Mouse (Mus musculus) layer of hippocampus, adult 9-11 months (tissue): ENCODE data around the gene Gm20683.
A peak's percentile ranks its signal among the peaks of the same experiment; 100 is the strongest.
"Not testable (repeated sequence)": the region's sequence is repeated elsewhere in the genome, so short reads cannot be mapped to it uniquely, and the experiment has no call there.

Source experiments
- DNase-seq: peaks from one replicate; pipeline ENCODE4 v3.0.0; 2022

Gene Gm20683

DNA sequence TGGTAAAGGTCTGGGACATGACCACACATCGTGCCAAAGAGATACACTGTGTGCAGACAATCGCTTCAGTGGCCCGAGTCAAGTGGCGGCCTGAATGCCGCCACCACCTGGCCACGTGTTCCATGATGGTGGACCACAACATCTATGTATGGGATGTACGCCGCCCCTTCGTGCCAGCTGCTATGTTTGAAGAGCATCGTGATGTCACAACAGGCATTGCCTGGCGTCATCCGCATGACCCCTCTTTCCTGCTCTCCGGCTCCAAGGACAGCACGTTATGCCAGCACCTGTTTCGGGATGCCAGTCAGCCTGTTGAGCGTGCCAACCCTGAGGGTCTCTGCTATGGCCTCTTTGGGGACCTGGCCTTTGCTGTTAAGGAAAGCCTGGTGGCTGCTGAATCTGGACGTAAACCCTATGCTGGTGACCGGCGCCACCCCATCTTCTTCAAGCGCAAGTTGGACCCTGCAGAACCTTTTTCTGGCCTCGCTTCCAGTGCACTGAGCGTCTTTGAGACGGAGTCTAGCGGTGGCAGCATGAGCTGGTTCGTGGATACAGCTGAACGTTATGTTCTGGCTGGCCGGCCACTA is 15.5 kb downstream of the Gm20683 start:
- DNase-seq: no peak

DNA sequence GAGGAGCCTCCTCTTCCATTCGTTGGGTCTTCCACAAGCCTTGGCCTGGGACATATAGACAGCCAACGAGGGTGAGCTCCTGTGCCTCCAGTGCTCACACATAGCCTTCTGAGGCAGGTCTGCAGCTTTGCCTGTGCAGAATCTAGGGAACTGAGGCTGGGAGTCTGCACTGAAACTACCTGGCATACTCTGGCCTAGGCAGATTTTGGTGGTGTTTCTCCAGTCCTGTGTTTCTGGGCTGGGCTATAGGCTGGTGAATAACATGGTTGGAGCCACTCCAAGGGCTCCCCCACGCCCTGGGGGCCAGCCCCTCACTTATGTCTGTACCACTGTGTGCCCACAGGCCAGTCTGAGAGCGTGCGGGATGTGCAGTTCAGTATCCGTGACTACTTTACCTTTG is 16.3 kb downstream of the Gm20683 start:
- DNase-seq: no peak

DNA sequence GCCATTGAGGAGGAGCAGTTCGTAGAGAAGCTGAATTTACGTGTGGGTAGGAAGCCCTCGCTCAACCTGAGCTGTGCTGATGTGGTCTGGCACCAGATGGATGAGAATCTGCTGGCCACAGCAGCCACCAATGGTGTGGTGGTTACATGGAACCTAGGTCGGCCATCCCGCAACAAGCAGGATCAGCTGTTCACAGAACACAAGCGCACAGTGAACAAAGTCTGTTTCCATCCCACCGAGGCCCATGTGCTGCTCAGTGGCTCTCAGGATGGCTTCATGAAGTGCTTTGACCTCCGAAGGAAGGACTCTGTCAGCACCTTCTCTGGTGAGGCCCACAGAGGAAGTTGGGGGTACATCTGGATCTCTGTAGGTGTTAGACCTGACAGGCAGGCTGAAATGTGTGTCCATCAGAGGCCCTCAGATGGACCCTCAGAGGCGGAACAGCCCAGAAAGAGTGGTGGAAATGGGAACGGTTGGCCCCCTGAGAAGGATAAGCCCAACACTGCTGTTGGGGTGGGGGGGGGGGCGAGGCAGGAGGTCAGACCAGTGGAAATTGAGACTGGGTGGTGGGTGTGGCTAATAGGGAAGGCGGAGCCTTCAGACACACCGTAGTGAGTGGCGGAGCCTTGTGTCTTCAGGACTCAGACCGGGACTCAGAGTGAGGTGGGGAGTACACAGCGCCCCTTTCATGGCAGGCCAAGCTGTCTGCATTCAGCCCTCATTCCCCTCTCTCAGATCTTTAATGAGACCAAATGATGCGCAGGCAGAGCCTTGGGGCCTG is 17.0 kb downstream of the Gm20683 start:
- no peak for DNase-seq

DNA sequence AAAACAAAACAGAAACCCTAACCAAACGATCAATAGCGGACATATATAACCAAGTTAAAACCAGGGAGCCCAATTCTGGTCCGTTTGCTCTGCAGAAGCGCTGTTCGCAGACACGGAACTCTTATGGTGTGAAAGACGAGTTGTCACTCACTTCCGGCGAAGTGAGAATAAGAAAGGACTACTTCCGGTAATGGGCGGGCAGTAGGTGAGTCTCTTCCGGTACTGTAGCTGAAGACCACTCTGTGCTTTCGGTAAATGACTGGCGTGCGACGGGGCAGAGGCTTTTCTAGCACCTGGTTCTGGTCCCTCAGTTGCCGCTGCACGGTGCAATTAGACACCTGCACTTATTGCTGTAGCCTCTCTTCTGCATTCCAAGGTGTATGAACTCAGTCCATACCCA is 18.1 kb downstream of the Gm20683 start, which contains the start of gene Wdr24:
Gene Wdr24 (plus strand): TSS at position 176 of the 400 bp plus-strand sequence.
- peak; percentile 85 for DNase-seq

DNA sequence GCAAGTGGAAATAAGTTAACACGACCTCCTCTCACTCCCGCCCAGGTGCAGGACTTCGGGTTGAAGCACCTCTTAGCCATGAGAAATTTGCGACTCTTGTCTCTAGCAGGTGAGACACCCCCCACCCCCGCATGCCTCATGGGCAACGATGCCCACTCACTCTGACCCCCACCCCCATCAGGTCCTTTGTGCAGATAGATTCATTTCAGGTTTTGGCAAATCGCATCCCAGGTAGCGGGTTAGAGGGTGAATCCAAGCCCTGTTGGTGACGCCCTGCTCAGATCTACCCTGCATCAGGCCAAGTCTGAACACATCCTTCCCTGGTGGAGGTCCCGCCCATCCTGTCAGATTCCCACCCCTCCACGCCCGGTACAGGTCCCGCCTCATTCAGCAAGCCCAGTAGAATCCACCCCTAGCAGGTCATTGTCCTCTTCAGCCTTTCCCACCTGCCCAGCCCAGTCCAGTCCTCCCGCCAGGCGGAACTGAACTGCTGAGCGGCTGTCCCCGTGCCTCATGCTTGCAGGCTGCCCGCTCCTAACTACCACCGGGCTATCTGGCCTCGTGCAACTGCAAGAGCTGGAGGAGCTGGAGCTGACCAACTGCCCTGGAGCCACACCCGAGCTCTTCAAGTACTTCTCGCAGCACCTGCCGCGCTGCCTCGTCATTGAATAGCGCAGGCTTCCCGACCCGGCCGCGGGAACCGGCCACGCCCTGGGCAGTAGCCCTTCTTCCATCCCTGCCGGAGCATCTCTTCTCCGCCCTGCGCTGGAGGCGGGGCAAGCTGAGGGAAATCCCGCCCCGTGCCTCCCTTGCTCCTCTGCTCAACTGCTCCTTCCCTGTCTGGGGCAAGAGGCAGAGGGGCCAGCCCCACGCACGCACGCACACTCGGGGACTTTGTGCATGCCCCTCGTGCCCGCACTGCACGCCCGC is 22.4 kb downstream of the Gm20683 start:
- no peak for DNase-seq

DNA sequence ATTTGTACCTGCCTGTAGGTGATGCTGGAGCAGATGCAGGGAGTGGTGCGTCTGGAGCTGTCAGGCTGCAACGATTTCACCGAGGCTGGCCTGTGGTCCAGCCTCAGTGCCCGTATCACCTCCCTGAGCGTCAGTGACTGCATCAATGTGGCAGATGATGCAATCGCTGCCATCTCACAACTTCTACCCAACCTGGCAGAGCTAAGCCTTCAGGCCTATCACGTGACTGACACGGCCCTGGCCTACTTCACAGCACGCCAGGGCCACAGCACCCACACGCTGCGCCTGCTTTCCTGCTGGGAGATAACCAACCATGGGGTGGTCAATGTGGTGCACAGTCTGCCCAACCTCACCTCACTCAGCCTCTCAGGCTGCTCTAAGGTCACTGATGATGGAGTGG is 23.9 kb downstream of the Gm20683 start:
- no peak for DNase-seq

DNA sequence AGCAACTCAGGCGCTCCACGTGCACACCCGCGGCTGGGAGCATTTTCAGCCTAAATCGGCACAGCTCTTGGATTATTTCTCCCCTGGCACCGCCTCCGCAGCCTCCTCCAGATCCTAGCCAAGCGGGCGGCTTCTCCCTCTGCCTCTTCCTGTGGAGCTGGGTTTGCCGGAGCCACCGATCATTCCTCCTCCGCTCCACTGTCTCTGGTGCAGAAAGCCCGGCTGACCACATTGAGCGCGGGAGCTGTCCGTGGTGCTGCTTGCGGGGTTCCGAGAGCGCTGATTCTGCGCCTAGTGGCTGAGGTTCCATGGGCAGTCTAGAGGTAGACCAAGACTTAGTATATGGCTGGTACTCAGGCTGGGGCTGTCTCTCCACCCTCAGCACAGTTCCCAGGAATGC is 28.1 kb downstream of the Gm20683 start:
- DNase-seq: peak; percentile 89

DNA sequence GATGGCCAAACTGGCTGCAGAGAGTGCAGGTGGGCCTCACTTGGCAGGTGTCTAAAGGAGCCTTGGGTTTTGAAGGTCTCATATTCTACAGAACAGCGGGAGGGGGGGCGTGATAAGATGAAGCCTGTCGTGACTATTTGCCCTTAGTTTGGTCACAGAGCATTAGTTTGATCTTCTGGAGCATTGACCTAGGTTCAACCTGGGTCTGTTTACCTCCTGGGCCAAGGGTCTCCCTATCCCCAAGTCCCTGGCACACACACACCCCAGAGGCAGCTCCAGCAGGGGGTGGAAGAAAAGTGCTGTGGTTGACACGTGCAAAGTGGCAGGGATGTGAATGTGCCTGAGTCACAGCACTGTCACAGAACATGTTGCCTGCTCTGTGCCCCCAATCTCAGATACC is 30.7 kb downstream of the Gm20683 start:
- DNase-seq: no peak

DNA sequence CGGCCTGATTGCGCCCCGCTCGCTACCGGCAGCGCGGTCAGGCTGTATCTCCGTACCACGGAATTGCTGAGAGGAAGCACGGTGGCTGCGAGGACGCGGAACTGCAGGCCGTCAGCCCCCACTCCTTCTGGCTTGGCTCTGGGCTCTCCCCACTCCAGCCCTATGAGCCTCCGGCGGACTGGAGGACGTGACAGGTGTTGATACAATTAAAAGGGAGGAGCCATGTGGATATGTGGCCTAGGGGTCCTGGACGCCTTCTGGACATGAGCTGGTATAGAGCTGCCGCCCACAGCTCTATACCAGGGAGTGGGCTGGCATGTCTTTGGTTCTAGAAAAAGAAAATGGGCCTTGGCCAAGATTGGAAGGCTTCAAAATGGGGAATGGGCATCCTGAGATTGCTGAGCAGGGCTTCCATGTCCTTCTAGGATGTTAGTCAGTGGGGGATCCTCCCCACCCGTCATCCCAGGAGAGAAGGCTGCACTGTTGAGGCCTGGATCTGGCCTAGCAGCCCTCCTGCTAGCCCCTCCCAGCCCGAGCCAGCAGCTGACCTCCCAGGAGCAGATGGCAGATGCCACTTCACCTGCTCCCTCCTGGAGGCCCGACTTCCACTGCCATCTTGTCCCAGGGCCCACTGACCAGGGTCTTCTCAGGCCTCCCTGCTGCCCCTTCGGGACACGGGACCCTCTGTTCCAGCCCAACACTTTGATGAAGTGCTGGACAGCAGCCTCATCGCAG is 31.8 kb downstream of the Gm20683 start:
- DNase-seq: no peak

DNA sequence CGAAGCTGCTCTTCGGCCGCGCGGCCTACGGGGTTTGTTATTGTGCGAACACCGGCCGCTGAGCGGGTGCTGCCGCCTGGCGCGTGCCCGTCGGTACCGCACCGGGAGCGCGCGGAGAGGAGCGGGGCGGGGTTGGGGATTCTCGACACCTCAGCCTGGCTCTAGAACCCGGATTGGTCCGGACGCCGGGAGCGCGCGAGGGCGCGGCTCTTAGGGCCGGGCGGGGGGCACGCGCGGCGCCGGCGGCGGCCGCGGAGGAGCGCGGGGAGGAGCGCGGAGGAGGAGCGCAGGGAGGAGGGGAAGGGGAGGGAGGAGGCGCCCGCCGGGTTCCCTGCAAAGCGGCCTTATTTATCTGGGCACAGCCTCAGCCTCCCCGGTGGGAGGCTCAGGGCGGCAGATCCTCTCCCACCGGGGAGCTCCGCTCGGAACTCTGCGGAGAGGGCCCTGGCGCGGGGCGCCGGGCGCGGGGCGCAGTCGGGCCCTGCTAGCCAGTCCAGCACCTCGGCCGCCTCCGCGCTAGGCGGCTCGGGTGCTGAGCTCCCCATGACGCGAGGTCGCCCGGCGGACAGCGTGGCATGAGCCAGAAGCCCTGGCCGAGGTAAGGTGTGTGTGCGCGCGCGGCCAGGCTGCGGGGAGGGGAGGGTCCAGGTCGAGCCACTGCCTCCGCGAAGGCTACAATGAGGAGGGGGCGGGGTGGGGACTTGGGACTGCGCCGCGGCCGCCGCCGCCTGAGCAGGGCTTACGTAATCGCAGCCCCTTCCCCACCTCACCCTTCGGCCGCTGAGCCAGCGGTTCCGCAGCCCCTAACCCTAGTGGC is 32.6 kb downstream of the Gm20683 start, which contains the start of gene Fbxl16:
Gene Fbxl16 (plus strand): TSS at position 297 of the 817 bp plus-strand sequence.
- DNase-seq: peak; percentile 92

DNA sequence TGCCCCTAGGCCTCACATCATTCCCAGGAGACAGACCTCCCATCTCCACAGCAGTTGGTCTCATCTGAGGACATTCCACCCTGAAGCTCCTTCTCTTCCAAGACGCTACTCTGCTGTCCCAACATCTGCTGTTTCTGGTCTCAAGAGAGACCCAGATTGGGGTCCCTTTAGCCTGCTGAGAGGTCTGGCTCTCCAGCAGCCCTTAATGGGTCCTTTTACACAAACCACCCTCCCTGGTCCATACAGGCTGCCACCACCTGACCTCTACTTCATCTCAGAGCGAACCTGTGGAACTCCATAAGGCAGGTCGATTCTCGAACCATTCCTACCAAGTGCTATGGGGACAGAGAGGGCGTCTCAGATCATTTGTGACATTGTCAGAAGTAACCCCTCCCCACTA is 33.5 kb downstream of the Gm20683 start:
- no peak for DNase-seq

DNA sequence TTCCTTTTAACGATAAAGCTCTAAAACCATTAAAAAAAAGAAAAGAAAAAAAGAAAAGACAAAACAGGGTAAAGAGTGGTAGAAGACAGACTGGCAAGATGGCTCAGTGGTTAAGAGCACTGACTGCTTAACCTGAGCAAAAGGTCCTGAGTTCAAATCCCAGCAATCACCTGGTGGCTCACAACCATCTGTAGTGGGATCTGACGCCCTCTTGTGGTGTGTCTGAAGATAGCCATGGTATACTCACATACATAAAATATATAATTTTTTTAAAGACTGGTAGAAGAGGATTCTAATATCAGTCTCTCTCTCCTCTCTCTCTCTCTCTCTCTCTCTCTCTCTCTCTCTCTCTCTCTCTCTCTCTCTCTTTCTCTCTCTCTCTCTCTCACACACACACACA is 34.1 kb downstream of the Gm20683 start:
- DNase-seq: not testable (repeated sequence)

DNA sequence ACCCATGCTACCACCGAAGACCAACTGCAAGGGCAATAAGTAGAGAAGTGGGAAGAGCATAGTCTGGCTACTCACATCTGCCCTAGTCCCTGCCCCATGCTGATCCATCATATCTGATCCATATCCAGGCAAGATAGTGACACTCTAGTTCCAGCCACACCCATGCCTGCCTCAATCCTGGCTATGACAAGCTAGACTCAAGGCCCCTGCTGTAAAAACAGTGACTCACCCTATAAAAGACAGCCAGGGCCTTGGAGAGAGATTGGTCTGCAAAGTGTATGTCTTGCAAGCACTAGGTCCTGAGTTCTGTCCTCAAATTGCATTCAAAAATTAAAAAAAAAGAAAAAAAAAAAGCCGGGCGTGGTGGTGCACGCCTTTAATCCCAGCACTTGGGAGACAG is 35.1 kb downstream of the Gm20683 start:
- no peak for DNase-seq

DNA sequence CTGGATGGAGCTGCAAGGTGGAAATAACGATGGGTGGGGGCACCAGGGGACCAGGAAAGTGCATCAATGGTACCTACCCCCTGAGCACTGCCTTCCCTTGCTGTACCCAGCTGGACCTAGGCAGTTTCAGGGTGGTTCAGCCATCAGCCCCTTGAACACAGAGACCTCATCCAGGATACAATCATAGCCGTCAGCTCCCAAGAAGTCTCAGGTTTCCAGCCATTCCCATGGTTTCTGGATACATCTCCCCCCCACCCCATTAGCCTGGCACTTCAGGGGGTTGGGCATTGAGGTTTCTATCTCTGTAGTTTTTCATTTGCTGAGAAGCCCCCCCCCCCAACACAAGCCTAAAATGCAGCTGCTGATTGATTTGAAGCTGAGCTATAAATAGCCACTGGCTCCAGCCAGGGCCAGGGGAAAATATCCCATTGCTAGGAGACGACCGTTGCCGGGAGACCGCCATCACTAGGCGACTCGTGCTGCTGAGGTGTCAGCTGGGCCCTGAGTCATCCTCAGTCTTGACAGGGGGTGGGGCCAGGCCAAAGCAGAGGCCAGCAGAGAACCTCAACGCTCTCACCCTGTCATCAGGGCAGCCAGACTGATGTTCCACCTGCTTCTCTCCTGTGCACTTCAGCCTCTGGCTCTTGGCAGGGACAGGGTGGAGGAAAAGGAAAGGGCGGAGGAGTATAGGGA is 38.6 kb downstream of the Gm20683 start:
- peak; percentile 94 for DNase-seq

DNA sequence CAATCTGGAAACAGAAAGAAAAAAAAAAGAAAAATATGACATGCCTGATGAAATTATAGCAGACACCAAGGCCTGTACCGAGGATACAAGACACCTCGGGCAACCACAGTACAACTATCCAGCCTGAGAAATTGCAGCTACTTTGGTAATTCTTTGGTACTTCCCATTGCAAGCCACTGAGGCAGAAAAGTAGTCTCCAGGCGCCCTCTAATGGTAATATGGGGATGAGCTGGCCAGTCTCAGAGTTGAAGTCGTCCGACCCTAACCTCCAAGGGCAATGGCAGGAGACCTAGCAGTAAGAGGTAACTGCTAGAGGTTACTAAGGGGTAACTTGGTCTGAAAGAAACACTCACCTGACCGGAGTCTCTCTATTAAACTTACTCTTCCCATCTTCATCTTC is 40.5 kb downstream of the Gm20683 start:
- DNase-seq: peak; percentile 64

DNA sequence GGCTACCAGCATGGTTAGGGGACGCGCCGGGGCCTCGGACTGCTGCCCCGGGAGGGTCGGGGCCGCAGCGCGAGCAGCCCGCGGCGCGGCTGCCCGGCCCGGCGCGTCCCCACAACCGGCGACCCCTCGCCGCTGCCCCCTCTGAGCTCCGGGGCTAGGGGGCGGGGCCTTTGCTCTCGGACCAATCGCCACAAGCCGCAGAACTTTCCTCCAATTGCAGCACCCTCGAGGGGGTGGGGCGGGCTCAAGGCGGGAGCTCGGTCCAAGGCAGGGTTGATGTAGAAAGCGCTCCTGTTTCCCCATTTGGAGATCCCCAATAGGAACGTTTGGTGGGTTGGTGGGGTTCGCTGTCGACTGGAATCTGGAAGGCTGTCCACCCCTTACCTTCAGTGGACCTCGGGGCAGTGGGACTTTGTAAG is 44.6 kb downstream of the Gm20683 start, which contains the start of gene Metrn:
Gene Metrn (minus strand): TSS at position 186 of the 419 bp plus-strand sequence.
- peak; percentile 83 for DNase-seq

DNA sequence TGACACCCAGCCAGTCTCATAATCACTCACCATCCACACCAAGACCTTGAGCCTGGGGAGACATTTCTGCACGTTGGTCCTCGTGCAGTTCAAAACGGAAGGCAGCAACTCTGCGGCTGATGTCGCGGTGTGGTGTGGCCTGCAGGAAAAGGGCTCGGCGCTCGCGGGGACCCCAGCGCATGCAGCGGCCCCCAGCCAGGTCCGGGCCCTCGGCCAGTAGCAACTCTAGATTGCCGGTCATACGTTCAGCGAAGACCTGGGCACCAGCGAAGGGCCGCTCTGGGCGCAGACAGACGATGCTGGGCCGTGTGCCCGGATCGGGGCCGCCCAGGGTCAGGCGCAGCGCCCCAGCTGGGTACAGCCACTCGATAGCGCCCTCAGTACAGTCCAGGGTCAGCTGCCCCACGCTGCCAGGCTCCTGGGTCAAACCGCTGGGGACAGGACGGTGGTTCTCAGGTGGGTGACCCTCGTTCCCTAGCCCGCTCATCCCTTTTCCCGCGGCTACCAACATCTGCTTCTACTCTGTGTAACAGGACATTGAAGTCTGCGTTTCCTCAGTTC is 45.3 kb downstream of the Gm20683 start:
- no peak for DNase-seq

DNA sequence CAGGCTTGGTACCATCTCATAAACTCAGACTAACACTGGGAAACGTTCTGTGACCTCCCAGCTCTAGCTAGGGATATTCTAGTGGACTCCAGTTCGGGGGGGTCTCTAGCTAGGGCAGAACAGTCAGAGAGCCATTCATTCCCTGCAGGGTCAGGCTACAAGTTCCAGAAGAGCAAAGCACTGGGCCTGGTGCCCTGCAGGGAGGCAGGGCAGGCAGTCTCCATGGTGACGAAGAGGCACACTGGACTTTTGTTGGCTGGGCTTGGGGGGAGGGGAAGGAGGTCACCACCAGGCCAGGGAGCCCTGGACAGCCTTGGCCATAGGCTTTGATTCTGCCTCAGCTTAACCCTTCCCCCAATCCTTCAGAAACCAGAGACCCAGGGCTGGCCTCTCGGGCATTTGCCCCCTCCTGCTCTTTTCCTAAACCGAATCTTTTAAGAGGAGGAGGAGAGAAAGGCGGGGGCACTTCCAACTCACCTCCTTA is 45.9 kb downstream of the Gm20683 start, which contains the start of gene AC134908.4:
Gene AC134908.4 (minus strand): TSS at position 51 of the 484 bp plus-strand sequence.
- DNase-seq: peak; percentile 91

DNA sequence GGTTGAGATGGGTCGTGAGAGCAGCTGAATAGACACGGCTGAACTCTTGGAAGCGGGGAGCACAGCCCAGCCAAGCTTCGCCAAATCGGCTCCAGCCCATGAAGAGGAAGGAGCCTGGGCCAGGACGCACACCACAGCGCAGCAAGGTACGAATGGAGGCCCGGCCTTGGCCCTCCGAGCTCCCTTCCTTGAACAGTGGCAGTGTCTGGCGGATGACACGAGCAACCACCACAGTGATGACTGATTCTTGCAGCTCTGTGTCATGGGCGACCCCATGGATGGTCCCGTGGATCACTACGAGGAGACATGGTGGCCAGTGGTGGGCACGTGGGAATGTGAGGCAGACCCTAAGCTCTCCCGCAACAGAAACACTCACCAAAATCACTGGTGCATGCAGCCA is 46.6 kb downstream of the Gm20683 start:
- no peak for DNase-seq

DNA sequence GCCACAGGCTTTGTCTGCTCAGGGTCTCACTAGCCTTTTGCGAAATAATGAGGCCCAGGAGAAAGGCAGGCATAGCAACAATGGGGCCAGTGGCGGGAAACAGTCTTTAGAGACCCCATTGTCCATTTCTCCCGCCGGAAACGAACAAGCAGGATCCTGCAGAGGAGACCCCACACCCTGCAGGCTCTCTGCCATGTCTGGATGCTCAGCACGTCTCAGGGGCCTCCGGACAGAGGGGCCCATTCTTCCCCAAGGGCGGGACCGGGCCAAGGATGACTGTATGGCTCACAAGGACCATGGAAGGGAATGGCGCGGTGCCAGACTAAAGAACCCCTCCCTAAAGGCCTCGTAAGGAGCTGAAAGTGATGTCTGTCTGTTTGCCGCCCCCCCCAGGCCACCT is 47.4 kb downstream of the Gm20683 start:
- no peak for DNase-seq
